Mouse (Mus musculus) megakaryocyte, embryonic 14.5 days (primary cell): ENCODE measurements around the gene Nhsl2.
"Not testable (repeated sequence)": the region's sequence is repeated elsewhere in the genome, so short reads cannot be mapped to it uniquely, and the experiment has no call there.

ENCODE experiments used
- FLI1 ChIP-seq: IDR thresholded peaks from 2 replicates; pipeline ENCODE4 v1.6.1; 2012; ENCODE audit warnings: low read length, inconsistent platforms, mixed read lengths
- GATA1 ChIP-seq: IDR thresholded peaks from 3 replicates; pipeline ENCODE4 v1.6.1; 2012; ENCODE audit warnings: mixed read lengths, low read length, inconsistent platforms, borderline replicate concordance

- TF ChIP-seq GATA1, FLI1: not testable (repeated sequence)
Observed at GRCm38 (mm10) chrX:102103830-102104229, 254.6 kb downstream of the Nhsl2 start.
